Mouse (Mus musculus) heart, postnatal 0 days (tissue): ENCODE measurements at regions not wholly inside any gene's neighbourhood (a gene's known extent, or its start where the extent isn't known, plus 50 kb on each side); places are given as distances from the start of the nearest gene placed in this dataset.

Source experiments
- CTCF ChIP-seq: IDR thresholded peaks from 2 replicates; pipeline ENCODE4 v1.5.1; 2016; ENCODE audit warnings: antibody characterized with exemption, control low read depth, low read depth
- EP300 ChIP-seq: IDR thresholded peaks from 2 replicates; pipeline ENCODE4 v1.6.1; 2016; ENCODE audit warnings: antibody characterized with exemption, low read depth

GRCm38 (mm10) chr15:51248034-51248788 is 2636.5 kb upstream of the Gm7489 start:
- TF ChIP-seq CTCF (no peak), EP300 (no peak)
